Mouse (Mus musculus) macrophage (primary cell): ENCODE results near the gene Prmt7. TPM values are rescaled to one million over a fixed set of nuclear protein-coding genes. Genes with fewer than 3 reads are reported as not detected.
A peak's percentile ranks its signal among the peaks of the same experiment; 100 is the strongest.

Experiments used
- H3K27ac ChIP-seq: fragments of 350-480 bp; formaldehyde crosslinking; 2 replicates; pipeline ENCODE4 v1.9.0; 2021
- H3K36me3 ChIP-seq: fragments of 350-480 bp; formaldehyde crosslinking; 2 replicates; pipeline ENCODE4 v1.9.0; 2021; ENCODE audit errors: inconsistent target
- H3K4me3 ChIP-seq: fragments of 350-480 bp; formaldehyde crosslinking; 2 replicates; pipeline ENCODE4 v1.9.0; 2021; ENCODE audit errors: inconsistent target
- H3K79me2 ChIP-seq: fragments of 350-480 bp; formaldehyde crosslinking; 2 replicates; pipeline ENCODE4 v1.9.0; 2021; ENCODE audit errors: inconsistent target
- WGBS: methylation state at CpG from one replicate; pipeline ENCODE4 v1.1.7; 2026; ENCODE audit warnings: inconsistent platforms; ENCODE audit not compliant: missing documents; 5-methylcytosine and 5-hydroxymethylcytosine counted together
- polyA plus RNA-seq: library from polyadenylated mRNA; stranded (reverse); fragments of 250-400 nt; gene quantifications from 3 replicates; pipeline ENCODE4 v1.2.4, GENCODE M21; 2018; ENCODE audit warnings: inconsistent platforms
- total RNA-seq, 78 experiments: library from RNA; depleted of rRNA; stranded (reverse); fragments of 250-400 nt; gene quantifications; 1 replicate in 9 of 78; 2 replicates in 24 of 78; 3 replicates in 43 of 78; 4 replicates in 2 of 78; pipeline ENCODE4 v1.2.4; 2018; ENCODE audit warnings: inconsistent platforms in 56 of 78

Prmt7 gene
- total RNA-seq (2018; cell fraction: chromatin; rRNA removed): 10 to 100 TPM in 24 of 26 experiments, 1 to 10 TPM in 2; 6.7 to 66.1 (median 20.5) TPM
- 10 to 100 TPM in 15 of 26 experiments, 1 to 10 TPM in 11; 6.6 to 15.0 (median 10.6) TPM for total RNA-seq (2018; cell fraction: cytosol; rRNA removed)
- 10 to 100 TPM in 18 of 26 experiments, 1 to 10 TPM in 8; 5.4 to 55.3 (median 12.9) TPM for total RNA-seq (2018; cell fraction: nucleus; rRNA removed)
- 9.7 to 30.4 TPM (median 17.5 TPM) in 3 replicates for polyA plus RNA-seq

DNA sequence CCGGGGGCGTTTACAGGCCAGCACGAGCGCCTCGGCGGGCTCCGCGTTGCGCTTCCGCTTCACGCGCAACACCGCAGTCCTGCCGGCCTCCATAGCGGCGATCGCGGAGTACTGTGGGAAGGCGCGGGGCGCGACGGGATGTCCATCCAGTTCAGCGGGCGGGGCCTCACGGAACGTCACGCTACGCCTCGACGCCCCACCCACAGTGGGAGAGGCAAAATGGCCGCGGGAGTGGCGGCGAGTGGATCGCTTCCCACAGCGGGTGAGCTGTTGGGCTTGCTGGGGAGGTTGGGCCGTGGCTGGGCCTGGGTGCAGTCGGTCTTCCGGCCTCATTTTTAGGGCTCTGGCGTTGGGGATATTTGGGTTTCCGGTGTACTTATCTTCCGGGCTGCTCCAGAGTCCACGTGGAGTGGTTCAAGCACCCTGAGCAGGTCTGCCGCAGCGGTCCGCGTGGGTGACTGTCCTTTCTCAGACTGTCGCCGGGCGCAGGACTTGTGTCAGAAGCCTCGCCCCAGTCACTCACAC, at the start of gene Prmt7, which contains the start of gene Slc7a6os:
Gene Prmt7, plus strand, starts transcription at position 116 of the 525 bp plus-strand sequence.
Gene Slc7a6os, minus strand, starts transcription at position 115 of the 525 bp plus-strand sequence.
- Histone ChIP-seq H3K79me2 (peaks cover 54% of the 10 kb centered on the region), H3K27ac (peak within 1 kb of the TSS; percentile 51), H3K36me3 (peaks cover 6% of the 10 kb centered on the region; the same call in 1 of the 2 replicates), H3K4me3 (peak within 1 kb of the TSS; percentile 79)
- under 1% methylated on average over 51 of the region's 52 CpGs for WGBS

DNA sequence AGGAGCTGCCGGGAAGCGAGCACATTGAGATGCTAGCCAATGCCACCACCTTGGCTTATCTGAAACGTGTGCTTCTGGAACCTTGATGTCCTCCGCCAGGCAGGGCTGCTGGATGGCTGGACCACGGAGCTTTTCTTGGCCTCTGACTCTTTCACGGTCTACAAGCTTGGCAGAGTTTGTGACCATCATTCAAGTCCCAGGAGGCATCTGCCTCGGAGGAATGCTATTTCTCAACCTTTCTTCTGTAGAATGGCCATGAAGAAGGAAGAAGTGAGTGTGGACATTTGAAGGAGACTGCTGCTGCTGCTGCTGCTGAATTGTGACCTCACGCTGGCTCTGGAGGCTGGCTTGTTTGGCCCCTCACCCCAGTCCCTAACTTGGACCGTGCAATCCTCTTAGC, 47.5 kb upstream of the Prmt7 start:
- Histone ChIP-seq H3K79me2 (peaks cover 50% of the 10 kb centered on the region; the same call in 1 of the 2 replicates), H3K36me3 (peaks cover 63% of the 10 kb centered on the region), H3K4me3 (no peak overlapping the region), H3K27ac (no peak overlapping the region)
- WGBS: 95% methylated on average over 9 of the region's 9 CpGs

DNA sequence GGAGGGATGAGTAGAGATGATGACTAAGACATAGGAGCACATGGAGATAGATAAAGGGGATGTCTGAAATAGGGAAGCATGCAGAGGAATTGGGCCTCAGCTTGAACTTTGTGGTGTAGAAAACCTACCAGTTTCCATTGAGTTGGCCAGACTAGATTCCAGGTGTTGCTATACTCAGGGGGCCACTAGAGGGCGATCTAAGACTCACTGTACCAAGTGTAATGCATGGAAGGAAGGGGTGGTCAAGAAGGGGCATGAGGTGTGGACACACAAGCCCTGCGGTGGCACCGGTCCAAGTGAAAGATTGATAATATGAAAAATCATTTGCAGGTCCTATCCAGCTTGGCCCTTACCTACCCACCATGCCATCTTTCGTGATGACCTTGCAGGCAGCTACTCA, 45.3 kb upstream of the Prmt7 start:
- 47% methylated on average over 4 of the region's 4 CpGs for WGBS
- Histone ChIP-seq H3K27ac (no peak overlapping the region), H3K79me2 (peaks cover 37% of the 10 kb centered on the region; the same call in 1 of the 2 replicates), H3K36me3 (peaks cover 41% of the 10 kb centered on the region), H3K4me3 (no peak overlapping the region)

DNA sequence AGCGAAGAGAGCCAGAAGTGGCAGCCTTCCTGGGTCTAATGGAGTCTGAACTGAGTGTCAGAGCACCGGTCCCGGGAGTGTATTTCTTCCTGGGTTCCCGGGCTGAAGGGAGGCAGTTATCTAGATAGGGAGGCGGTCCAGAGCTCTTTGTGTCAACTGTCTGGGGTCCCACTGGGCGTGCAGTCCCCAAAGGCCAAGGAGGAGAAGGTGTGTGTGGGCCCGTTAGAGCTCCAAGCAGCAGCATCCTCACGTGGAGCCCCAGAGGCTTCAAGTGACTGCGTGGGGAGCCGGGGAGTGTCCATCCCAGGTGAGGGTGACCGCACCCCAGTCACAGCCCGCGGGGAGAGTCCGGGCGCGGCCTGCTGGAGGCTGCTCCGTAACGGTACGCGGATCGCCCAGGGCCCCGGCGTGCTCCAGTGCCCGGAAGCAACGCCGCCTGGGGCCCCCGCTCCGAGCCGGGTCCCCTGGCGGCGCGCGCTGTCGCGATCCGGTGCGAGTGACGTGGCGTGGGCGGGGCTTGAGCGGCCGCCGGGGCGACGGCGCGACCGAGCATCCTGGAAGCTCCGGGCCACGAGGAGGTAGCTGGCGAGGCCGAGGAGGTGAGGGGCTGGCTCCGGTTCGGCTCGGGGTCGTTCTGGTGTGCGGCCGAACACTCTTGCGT, 42.2 kb upstream of the Prmt7 start, which contains the start of gene Slc7a6:
Gene Slc7a6, plus strand, starts transcription at position 502 of the 661 bp plus-strand sequence.
- H3K27ac ChIP-seq: 0 out of 2 replicates have a peak within 1 kb of the TSS, but pooled peaks have one; percentile 7
- H3K4me3 ChIP-seq: peak within 1 kb of the TSS; percentile 63
- 2% methylated on average over 45 of the region's 59 CpGs for WGBS
- H3K36me3 ChIP-seq: peaks cover 11% of the 10 kb centered on the region; the same call in 1 of the 2 replicates
- peaks cover 27% of the 10 kb centered on the region; the same call in 1 of the 2 replicates for H3K79me2 ChIP-seq

DNA sequence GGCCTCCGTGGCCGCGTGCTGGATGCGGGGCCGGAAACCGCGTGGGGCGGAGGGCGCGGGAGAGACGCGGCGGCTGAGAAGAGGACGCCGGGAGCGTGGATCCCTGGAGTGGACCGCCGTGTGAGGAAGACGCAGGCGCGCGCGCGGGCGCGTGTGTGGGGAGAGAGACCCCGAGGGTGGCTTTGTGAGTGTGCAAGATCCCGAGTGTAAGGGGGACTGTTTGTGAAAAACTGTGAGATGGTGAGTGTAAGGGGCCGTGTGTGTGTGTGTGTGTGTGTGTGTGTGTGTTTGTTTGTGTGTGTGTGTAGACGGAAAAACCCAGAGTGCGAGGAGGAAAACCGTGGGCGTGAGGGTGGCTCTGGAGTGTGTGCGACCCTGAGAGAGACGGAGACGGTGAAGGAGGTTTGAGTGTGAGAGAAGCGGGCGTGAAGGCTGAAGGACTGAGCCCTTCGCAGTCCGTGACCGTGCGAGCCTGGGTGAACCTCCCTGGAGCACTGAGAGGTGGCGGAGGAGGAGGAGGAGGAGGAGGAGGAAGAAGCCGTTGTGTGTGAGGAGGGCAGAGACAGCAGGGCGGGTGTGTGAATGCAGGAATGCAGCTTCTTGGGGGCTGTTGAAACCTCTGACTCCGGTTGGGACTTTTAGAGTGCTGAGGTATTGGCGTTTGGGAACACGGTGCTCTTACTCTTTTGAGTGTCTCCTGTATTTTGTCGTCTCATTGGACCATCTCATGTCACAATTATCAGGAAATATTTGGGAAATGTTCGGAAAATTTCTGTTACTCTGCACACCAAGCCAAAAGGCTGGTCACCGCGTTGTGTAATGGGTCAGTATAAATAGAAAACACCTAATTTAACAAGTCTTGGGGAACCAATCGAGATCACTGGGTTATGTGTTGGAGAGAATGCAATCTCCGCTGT, 41.5 kb upstream of the Prmt7 start:
- Histone ChIP-seq H3K79me2 (peaks cover 29% of the 10 kb centered on the region; the same call in 1 of the 2 replicates), H3K27ac (0 out of 2 replicates have a peak overlapping the region, but pooled peaks have one; percentile 7), H3K36me3 (peaks cover 3% of the 10 kb centered on the region; the same call in 1 of the 2 replicates), H3K4me3 (peak overlapping the region; percentile 63)
- 0% methylated on average over 51 of the region's 54 CpGs for WGBS

DNA sequence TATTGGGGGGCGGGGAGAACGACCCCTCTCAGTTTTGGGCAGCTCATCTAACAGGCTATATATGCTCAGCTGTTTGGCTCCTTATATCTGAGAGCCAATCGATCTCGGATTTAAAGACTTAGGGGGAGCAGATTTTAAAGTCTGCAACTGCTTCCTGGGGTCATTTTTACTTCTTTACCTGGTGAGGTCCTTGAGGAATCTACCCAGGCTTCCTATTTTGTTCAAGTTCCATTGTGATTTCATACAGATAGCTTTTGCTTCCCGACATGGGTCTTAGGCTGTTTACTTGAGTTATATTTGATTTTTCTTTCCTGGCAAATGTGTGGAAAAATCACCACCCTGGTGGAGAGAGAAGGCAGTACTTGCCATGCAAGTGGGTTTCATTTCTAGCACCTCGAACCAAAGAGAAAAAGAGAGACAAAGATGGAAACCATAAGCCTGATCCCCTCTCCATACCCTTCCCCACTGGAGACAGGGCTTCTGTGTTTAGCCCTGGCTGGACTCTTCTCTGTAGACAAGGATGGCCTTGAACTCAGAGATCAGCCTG, 40.7 kb upstream of the Prmt7 start:
- Histone ChIP-seq H3K36me3 (no peaks in the 10 kb centered on the region), H3K4me3 (peak overlapping the region; percentile 63), H3K79me2 (peaks cover 35% of the 10 kb centered on the region; the same call in 1 of the 2 replicates), H3K27ac (no peak overlapping the region)
- 26% methylated on average over 6 of the region's 6 CpGs for WGBS

DNA sequence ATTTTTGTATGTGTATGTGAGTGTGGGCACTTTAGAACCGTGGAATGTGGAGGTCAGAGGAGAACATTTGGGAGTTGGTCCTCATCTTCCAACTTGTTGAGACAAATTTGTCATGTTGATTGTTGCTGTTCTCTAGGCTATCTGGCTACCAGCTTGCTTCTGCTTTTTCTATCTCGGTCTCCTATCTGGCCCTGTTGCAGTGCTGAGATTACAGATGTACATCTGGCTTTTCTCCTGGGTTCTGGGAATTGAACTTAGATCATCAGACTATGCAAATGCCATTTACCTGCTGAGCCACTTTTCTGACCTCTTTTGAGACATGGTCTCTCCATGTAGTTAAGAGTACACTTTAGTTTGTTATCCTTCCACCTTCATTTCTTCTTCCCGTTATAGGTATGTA, 37.2 kb upstream of the Prmt7 start:
- Histone ChIP-seq H3K79me2 (peaks cover 44% of the 10 kb centered on the region; the same call in 1 of the 2 replicates), H3K27ac (no peak overlapping the region), H3K36me3 (no peaks in the 10 kb centered on the region), H3K4me3 (no peak overlapping the region)
- WGBS: 84% methylated on average over 3 of the region's 3 CpGs

DNA sequence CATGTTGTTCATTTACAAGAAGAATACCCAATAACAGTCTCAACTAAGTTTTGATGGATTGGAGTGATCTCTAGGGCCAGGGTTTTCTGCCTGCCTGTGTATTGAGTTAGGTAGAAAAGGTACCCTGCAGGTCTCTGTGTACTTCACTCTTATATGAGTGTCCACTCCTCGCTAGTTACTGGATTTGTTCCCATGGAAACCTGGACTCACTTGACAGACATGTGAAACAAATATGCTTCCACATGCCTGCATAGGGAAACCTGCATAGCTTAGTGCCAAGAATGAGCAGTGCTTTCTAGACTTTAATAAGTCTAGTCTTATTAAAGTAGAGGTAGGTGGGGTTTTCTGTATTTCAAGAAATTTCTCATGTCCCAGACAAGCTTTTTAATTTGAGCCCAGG, 33.8 kb upstream of the Prmt7 start:
- WGBS: 67% methylated on average over 1 of the region's 1 CpGs

DNA sequence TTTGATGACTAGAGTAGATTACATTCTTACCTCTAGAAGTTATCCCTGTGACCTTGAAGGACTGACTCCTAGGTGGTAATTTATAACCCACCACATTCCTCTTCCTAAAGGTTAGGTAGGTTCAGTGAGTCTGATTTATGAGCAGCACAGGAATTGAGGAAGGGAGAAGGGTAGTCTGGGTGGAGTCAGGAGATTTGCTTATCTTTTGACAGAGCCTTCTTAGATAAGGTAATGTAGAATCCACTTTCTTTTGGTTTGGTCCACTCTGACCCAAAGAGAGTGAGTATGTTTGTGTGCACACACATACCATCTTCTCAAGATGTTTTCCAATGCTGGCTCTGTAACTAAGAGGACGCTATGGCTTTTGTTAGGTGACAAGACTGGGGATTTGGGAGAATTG, 33.1 kb upstream of the Prmt7 start:
- peaks cover 19% of the 10 kb centered on the region; the same call in 1 of the 2 replicates for H3K79me2 ChIP-seq
- WGBS: 100% methylated on average over 1 of the region's 1 CpGs
- H3K27ac ChIP-seq: no peak overlapping the region
- H3K36me3 ChIP-seq: no peaks in the 10 kb centered on the region
- H3K4me3 ChIP-seq: no peak overlapping the region

More for the DNA sequence above, 33.8 kb upstream of the Prmt7 start:
- Histone ChIP-seq H3K4me3 (no peak overlapping the region), H3K27ac (no peak overlapping the region), H3K36me3 (no peaks in the 10 kb centered on the region), H3K79me2 (peaks cover 24% of the 10 kb centered on the region; the same call in 1 of the 2 replicates)

DNA sequence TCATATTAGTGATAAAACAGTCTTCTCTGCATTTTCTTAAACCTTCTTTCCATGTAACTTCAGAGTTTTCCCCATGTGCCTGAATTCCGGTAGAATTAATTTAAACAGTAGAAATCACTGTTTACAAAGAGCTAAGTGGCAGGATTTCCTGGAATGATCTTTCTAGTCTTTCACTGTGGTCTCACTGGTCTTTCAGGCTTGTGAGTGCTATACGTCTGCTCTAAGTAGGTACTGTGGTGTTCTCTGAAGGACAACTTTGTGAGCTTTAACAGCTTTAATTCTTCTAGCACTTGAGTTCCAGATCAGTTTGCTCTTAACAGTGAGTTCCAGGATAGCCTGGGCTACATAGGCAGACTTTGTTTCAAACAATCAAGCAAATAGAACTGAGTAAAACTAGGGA, 32.3 kb upstream of the Prmt7 start:
- H3K36me3 ChIP-seq: no peaks in the 10 kb centered on the region
- WGBS: 96% methylated on average over 2 of the region's 2 CpGs
- no peak overlapping the region for H3K4me3 ChIP-seq
- no peak overlapping the region for H3K27ac ChIP-seq
- H3K79me2 ChIP-seq: peaks cover 19% of the 10 kb centered on the region; the same call in 1 of the 2 replicates

DNA sequence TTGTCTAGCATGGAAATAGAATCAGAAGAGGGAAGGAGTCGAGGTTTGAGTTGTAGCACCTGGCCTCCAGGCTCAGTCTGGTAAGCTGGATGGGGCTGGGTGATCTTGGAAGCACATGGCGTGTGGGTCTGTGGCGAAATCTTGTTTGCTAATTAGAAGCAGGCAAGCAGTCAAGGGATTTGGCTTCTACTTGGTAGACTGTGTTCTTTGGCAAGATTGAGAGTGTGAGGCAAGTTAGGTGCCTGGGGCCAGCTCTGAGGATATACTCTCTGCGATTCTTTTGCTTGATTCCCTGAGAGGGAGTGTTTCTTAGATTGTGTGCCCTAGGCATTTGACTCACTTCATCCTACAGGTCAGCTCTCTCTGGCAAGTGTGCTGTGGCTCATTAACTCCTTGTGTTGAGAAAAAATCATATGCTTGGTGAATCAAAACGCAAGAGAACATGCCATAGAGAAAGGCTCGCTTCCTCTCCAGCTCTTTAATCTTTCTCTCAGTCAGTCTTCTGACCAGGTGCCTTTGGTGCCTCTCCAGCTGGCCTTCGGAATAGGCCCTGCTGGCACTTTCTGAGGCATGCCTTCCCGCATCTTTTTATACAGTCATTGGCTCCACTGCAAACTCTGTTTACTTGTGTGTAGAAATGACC, 25.0 kb upstream of the Prmt7 start:
- 94% methylated on average over 8 of the region's 8 CpGs for WGBS
- Histone ChIP-seq H3K79me2 (no peaks in the 10 kb centered on the region), H3K4me3 (no peak overlapping the region), H3K27ac (no peak overlapping the region), H3K36me3 (no peaks in the 10 kb centered on the region)

DNA sequence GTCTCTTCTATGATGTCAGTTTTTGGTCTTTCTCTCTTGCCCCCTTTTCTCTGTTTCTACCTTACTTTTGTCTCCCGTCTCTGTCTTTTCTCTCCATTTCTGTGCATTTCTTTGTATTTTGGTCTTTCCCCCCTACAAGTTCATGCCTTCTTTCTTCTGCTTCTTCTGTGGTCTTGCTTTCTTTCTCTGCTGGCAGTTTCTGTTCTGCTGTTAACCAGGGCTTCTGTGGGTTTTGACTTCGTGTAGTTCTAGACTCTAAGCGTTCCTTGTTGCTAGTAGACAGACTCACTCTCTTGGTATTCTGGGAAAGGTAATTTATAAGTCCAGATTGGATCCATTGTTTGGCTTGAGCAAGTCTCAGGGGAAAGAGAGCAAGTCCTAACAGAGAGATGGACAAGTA, 24.3 kb upstream of the Prmt7 start:
- 78% methylated on average over 3 of the region's 3 CpGs for WGBS
- no peaks in the 10 kb centered on the region for H3K79me2 ChIP-seq
- no peak overlapping the region for H3K27ac ChIP-seq
- no peaks in the 10 kb centered on the region for H3K36me3 ChIP-seq
- H3K4me3 ChIP-seq: no peak overlapping the region

DNA sequence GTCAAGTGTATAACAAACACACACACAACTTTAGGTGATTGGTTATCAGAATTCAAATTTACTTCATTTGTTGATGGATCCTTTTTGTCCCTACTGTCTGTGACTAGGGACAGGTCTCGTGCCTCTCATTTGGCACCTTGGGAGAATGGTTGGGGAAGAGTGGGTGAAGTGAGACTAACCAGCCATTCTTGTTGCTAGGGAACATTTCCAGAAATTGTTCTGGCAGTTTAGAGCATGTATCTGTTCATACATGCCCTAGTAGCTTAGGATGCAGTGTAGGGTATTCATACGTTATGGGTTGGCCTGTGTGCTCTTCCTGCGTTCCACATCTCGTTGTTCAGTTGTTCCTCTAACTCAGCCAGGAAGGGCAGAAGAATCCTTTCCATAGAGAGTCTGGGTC, 21.6 kb upstream of the Prmt7 start:
- no peak overlapping the region for H3K27ac ChIP-seq
- 94% methylated on average over 4 of the region's 4 CpGs for WGBS
- no peaks in the 10 kb centered on the region for H3K79me2 ChIP-seq
- H3K4me3 ChIP-seq: no peak overlapping the region
- H3K36me3 ChIP-seq: no peaks in the 10 kb centered on the region
